Mouse (Mus musculus) ES-E14 (cell line): ENCODE measurements around the gene Arl4c.

ENCODE experiments used
- CHD2 ChIP-seq: IDR thresholded peaks from 2 replicates; pipeline ENCODE4 v1.6.1; 2014; ENCODE audit warnings: mild to moderate bottlenecking, low read depth, low read length, inconsistent platforms
- ZC3H11A ChIP-seq: IDR thresholded peaks from 2 replicates; pipeline ENCODE4 v1.6.1; 2012; ENCODE audit warnings: low read depth, mild to moderate bottlenecking, inconsistent platforms, low read length, borderline replicate concordance
- ZNF384 ChIP-seq: IDR thresholded peaks from 2 replicates; pipeline ENCODE4 v1.6.1; 2012; ENCODE audit warnings: low read depth, low read length, inconsistent platforms

DNA sequence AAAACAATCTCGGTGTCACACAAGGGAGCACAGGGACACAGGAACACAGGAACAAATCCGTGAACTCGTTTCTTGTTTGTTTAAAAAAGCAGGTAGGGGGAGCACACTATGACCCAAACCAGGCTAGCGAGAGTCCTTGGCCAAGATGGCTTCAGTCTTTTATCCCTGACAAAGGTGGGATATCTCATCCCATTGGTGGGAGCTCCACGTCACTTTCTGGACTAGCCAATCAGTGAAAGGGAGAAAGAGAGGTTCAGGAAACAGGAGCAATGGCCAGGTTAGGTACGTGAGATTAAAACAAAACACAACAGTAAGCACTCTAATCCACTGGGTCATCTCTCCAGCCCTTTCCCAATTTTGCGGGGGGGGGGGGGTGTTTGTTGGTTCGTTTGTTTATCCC, 42.2 kb upstream of the Arl4c start:
- TF ChIP-seq ZNF384, result no peak
- TF ChIP-seq ZC3H11A, result no peak
- TF ChIP-seq CHD2, result no peak
